ENCODE assay signal across 9 mouse cellular contexts in the genomic region with DNA sequence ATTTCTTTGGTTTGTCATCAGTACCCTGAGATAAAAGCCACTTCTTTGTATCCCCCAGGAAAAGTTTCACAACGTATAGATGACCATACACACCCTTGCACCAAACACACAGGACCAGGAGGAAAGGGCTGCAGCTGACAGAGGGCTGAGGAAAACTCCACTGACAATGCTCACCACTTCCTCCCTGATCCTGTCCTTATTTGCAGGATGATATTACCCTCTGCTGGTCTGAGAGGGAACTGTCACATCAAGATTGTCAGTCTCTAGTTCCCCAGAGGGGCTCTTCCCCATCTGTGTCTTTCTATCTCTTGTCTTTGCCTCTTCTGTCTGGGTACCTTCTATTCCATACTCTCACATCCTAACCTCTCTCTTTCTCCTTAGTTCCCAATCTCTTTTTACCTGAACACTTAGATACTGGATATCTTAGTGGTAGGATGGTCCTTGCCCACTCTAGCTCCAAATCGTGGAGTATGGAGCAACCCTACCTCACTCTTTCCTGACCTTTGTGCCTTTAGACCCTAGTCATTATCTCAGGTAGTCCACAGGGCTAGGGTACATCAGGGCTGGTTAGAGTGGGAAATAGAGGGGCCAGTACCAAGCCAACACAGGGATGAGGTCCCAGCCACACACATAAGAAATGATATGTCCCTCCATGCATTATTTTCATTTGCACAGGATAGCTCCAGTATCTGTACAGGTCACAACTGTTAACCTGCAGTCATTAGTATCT. TPM values are rescaled to one million over a fixed set of nuclear protein-coding genes. Genes with fewer than 3 reads are reported as not detected.
DNase-seq lines count a peak whose midpoint lies in the region.
"Had no signal": no experiment of that assay in that cellular context is flagged by ENCODE, and none has a peak within 500 bp of the region (broad histone marks: within the 10 kb centered on the region; RNA-seq: fewer than 3 reads in every experiment).

No protein-coding gene starts in this region.

- DNase-seq in gastrocnemius, postnatal 10 days, result peak; percentile 14
- no peak for DNase-seq in gastrocnemius, adult 8-10 months (ENCODE audit: low spot score in 2 of 2)
- DNase-seq in CD4-positive, CD25-positive, alpha-beta regulatory T cell, adult 2 months (ENCODE audit: low read depth, low spot score), result peak; percentile 62
- DNase-seq in brain, adult 2 months (ENCODE audit: low read depth, low spot score), result peak; percentile 66
- peak; percentile 45 for DNase-seq in heart, adult 8-10 months (ENCODE audit: low spot score)
- peak; percentile 69 for DNase-seq in kidney, postnatal 10 days
- peak; percentile 65 for DNase-seq in mesoderm, embryonic 11.5 days (ENCODE audit: low read depth, low spot score)
- peak; percentile 65 for DNase-seq in thymus, postnatal 0 days (ENCODE audit: low spot score)

RNA-seq across cellular contexts. Expression of gene Trip13, which starts 29.7 kb away (rescaled TPM):
- total RNA-seq in gastrocnemius, postnatal 10 days (2021), result 1 to 10 TPM; 2.2 to 2.9 TPM
- under 1 TPM in 1 of 4 experiments, not detected in 3; 0.16 TPM for total RNA-seq in gastrocnemius, adult 8-10 months (2022)
- total RNA-seq in heart, adult 8-10 months (2022), result under 1 TPM; 0.16 to 0.89 (median 0.20) TPM
- 32.1 and 33.6 TPM in 2 replicates for polyA plus RNA-seq in thymus, postnatal 0 days (2015; fragmentation: Nextera tagmentation; extraction: Ambion mirVana)

RNA-seq across cellular contexts. Expression of gene Brd9, which starts 29.8 kb away (rescaled TPM):
- 10 to 100 TPM; 15.4 to 19.0 TPM for total RNA-seq in gastrocnemius, postnatal 10 days (2021)
- total RNA-seq in gastrocnemius, adult 8-10 months (2022), result 1 to 10 TPM; 5.4 to 8.6 (median 8.1) TPM
- total RNA-seq in heart, adult 8-10 months (2022), result 10 to 100 TPM; 16.8 to 22.5 (median 20.7) TPM
- polyA plus RNA-seq in thymus, postnatal 0 days (2015; fragmentation: Nextera tagmentation; extraction: Ambion mirVana), result 53.5 and 54.9 TPM in 2 replicates

RNA-seq across cellular contexts. Expression of gene Zdhhc11, which starts 55.8 kb away (rescaled TPM):
- not detected for total RNA-seq in gastrocnemius, postnatal 10 days (2021)
- not detected for total RNA-seq in gastrocnemius, adult 8-10 months (2022)
- total RNA-seq in heart, adult 8-10 months (2022), result not detected
- not detected in 2 replicates for polyA plus RNA-seq in thymus, postnatal 0 days (2015; fragmentation: Nextera tagmentation; extraction: Ambion mirVana)
- total RNA-seq: adrenal gland, adult 18-20 months had no signal

Comparison
In these comparisons a context has a peak if more than half of its experiments do, and no peak if none do; other contexts are left out.
1. DNase-seq: peak in gastrocnemius, postnatal 10 days (single experiment), CD4-positive, CD25-positive, alpha-beta regulatory T cell, adult 2 months (single experiment), brain, adult 2 months (single experiment), heart, adult 8-10 months (single experiment), kidney, postnatal 10 days (single experiment), mesoderm, embryonic 11.5 days (single experiment) and thymus, postnatal 0 days (single experiment); none in gastrocnemius, adult 8-10 months (0 of 2).